Mouse (Mus musculus): ENCODE measurements around the gene Bpifb1. TPM values are rescaled to one million over a fixed set of nuclear protein-coding genes. Genes with fewer than 3 reads are reported as not detected.
"Not testable (repeated sequence)": the region's sequence is repeated elsewhere in the genome, so short reads cannot be mapped to it uniquely, and the experiment has no call there.

Gene Bpifb1
- total RNA-seq, 2 experiments from 2014 or later = not detected

DNA sequence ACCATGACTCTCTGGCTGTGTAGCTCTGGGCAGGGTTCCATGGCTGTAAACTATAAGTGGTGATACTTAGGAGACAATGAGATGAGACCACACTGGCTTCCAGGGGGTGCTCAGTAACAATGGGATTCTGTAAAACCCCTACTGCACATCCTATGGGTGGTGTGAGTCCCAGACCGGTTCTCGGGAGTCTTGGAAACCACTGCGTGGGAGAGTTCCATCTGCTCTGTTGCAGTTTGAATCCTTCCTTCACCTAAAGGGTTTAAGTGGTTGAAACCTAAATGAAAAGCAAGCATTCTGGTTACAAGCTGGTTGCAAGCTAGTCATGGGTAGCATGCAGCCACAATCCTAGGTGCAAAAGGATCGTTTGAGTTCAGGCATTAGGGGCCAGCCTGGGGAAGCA, 21.3 kb downstream of the Bpifb1 start:
- no peak for DNase-seq

DNA sequence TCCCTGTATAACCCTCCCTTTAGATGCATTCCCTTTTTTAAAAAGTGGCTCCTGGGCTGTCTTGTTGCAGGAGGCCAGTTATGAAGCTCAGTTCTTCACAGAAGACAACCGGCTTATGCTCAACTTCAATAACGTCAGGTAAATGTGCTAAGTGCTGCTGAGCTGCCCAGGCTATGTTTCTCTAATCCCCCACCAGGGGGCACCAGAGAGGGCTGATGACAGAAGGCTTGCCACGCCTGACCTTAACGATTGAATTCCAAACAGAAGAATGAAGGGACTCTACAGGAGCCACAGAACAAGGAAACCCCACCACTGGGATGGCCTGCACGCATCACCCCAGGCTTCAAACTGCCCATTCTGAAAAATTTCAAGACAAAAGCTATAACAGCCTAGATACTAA, 24.6 kb downstream of the Bpifb1 start:
- peak; percentile 90 for DNase-seq

DNA sequence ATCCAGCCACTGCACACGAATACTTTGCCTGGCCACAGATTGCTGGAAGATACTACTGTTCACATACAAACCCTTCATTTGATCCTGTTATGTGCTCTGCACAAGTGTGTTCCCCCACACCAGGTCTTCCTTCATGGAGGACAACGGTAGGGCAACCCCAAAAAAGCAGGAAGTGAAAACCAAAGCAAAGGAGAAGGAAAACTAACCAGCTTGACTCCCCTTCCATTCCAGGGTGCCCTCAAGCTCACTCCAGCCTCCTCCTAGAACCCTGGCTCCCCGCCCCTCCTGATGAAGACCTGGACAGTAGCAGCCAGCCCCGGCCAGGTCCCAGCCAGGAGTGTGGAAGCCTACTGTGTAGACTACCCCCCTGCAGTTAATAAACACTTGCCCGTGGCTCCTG, 29.3 kb downstream of the Bpifb1 start:
- DNase-seq = no peak

DNA sequence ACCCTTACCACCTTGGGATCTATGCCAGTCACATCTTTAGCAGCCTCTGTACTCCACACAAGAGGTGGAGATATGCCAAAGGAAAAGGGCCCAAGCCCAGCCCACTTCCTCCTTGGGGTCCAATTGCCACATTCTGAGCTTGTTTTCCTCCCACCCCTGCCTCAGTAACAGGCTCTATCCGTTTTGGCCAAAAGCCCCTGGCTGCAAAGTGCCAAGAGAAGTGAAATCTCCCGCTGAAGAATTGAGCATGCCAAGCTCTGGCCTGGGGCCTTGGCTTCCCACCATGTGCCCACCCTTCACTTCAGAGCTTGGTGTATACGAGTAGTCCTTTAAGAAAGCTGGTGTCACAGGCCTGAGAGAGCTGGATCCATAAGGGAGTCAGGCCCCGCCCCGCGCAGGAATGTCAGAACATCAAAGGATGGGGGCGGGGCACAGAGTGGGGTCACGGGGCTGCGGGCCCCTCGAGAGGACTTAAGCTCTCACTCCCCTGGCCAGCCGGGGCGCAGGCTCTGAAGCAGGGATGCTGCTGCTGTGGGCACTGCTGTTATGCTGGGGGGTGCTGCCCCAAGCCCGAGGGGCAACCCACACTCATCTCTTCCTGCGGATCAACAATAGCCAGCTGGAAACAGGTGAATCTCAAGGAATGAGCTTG, 32.8 kb downstream of the Bpifb1 start, which contains the start of gene Bpifb5:
Gene Bpifb5, plus strand, starts transcription at position 478 of the 652 bp plus-strand sequence.
- peak; percentile 30 for DNase-seq

DNA sequence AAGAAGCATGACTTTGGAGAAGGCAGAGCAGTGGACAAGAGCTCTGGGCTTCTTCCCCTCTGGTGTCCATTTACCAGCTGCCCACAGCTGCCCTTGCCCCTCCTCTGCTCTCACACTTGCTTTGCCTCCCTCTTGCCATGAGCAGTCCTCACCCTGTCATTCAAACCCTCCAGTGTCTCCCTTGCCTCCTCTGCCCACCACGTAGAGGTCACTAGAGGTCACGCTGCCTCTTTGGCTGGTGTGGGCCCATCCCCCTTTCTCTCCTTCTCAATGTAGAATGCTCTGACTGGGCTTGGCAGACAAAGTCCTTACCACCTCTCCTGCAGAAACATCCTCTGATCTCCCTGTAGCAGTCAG, 33.3 kb downstream of the Bpifb1 start:
- DNase-seq = no peak

DNA sequence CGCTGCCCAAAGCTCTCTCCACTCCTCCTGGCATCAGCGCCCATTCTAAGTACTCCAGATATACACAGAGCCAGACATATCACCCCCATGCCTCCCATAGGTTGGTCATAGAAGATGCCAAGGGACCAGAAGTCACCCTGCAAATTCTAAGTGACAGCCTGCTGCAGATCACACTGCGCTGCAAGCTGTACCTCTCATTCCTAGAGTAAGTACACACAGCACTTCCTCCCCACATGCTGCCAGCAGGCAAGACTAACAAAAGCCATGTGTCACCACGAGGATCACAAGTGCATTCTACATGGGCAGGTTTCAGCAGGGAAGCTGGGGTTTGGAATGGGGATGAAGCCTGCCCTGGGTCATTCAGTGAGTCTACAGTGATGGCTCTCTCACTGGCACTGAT, 36.4 kb downstream of the Bpifb1 start:
- DNase-seq = no peak

DNA sequence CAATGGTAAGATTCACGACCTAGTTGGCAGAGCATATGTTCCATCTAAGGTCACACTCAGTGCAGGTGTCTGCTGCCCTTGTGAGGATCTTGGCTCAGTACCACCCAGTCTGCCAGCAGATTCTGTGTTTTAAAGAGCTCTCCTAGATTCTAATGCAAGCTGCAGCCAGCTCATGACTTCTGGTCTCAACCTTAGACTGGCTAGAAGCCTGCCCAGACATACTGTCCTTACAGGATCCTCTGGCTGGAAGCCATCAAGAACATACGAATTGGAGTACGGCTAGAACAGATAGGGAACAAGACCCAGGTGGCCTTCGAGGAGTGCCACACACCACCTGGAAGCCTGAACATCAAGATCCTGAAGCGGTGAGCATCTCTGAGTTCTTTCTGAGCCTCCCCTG, 37.2 kb downstream of the Bpifb1 start:
- DNase-seq = no peak

DNA sequence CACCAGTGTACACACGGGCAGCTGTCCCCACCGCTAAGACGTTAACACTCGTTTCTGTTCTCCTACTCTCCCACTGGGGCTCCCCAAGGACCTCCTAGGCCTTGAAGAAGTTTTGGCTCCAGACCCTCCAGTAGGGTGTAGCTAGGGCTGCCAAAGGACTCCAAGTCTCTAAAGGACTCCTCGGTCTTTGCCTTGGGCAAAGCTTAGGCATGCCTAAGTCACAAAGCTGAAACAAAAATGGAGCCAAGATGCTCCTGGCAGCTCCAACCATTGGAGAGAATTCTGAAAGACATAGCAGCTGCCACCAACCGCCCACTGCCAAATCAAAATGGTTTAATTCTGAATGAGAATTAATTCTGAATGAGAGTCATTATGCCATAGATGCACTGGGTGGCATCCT, 42.8 kb downstream of the Bpifb1 start:
- DNase-seq = no peak

DNA sequence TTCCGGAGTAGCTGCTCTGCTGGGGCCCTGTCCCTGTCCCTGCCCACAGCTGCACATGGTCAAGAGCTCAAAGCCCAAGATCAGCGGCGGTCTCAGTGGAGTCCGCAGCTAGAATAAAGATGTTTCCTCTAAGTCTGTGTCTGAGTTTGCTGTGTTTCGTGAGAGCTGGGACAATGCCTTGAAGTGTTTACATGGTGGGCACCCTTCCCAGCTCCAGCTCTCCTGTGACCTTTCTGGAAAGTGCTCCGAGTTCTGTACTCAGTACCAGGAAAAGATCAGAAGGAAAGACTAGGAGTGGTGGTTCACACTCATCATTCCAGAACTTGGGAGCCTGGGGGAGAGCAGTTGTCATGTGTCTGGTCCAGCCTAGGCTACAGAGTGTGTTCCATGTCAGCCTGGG, 50.2 kb downstream of the Bpifb1 start:
- DNase-seq = no peak

DNA sequence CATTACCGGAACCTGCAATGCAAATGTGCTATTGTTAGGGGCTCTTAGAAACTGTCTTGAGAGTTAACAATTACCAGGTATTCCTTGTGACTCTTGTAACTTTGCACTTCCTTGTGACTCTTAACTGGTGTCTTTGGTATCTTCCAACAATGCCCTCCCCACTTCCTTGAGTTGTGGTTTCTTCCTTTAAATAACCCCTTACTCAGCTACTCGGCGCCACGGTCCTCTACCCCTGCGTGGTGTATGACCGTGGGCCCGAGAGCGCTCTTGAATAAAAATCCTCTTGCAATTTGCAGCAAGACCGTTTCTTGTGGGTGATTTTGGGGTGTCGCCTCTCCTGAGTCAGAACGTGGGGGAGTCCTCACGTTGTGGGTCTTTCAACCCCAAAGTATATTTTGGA, 52.1 kb downstream of the Bpifb1 start:
- not testable (repeated sequence) for DNase-seq

DNA sequence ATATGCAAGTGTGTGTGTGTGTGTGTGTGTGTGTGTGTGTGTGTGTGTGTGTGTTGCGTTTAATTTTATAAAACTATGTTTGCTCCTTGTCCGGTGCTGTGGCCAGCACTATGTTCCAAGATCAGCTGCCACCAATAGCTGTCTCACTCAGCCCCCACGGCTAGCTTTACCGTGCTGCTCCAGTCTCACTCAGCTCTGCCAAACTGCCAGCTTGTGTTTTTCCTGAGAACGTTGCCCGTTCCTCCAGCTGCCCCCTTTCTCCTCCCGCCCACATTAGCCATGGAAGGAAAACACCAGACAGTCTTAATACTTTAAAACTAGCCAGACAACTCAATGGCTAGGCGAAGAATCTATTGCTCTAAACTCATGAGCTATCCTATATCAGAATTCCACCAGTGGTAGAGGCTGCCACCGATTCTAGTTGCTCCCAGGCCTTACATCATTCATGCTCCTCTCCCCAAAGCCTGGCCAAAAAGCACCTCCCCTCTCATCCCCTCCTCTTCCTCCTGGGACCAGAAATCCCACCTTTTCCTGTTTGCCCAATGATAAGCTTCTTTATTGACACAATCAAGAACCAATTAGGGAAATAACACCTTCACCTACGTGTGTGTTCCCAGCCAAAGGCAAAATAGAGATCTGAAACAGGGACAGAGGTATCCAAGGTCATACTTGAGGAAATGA, 52.9 kb downstream of the Bpifb1 start:
- no peak for DNase-seq

DNA sequence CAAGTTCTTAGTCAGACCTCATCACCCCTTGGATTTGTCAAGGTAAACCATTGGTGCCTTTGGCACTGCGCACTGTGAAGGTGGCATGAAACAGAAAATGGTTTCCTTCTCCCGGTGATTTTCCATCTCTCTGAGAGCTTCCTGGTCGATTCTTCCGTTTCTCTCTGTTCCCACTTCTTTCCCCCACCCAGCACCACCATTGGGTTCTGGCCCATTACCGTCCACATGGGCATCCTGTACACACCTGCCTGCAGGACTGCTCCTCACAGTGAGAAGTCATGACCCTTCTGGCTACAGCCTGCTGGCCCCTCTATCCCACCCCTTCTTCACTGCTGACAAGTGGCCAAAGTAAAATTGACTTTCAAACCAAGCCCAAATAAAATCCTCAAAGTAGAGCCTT, 54.7 kb downstream of the Bpifb1 start:
- no peak for DNase-seq

DNA sequence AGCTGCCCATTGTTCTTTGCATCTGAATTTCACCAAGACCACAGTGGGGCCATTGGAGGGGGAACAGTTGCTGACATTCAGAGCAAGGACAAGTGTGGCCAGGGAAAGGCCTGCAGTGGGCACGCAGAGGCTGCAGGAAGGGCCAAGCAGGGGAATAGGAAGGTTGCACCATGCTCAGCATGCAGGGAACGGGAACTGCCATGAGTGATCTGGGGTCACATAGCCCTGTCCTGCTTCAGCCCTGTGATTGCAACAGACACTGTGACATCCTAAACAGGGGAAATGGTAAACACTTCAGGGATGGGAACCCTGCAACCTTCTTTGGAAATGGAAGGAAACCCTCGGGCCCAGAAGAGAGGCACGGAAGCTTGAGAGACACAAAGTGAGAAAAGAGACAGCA, 64.6 kb downstream of the Bpifb1 start:
- not testable (repeated sequence) for DNase-seq

DNA sequence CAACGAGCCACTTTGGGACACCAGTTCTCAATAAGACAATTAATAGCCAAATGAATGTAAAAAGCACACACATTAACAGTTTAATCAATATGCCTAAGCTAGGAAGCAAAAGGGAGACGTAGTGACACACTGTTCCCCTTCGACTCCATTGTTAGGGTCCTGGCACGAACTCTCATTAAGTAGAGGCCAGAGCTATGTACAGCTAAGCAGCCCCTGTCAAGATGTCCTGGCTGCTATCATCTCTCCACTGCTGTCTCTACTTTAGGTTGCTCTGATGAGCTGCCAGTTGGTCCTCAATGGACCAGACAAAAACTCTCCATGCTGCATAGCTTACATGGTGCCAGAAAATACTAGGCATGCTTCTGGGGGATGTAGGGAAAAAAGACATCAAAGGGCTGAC, 65.2 kb downstream of the Bpifb1 start:
- DNase-seq = no peak

DNA sequence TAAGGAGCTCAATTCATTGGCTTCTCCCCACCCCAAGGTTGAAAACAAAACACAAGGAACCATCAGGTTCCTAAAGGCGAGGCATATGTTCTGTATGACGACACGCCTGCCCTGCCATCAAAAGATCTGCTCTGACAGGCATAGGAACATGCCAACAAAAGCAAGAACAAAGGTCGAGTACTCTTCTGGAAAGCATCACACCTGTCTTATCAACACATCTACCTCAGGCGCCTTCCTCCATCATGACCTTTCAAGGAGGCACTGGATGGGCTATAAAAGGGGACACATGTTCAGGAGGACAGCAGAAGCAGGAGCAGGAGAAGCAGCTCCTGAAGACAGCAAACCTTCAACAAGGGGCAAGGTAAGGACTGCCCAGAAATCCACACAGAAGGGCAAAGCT, 66.9 kb downstream of the Bpifb1 start, which contains the start of gene Bpifb9a:
Gene Bpifb9a, plus strand, starts transcription at position 301 of the 400 bp plus-strand sequence.
- DNase-seq = not testable (repeated sequence)

DNA sequence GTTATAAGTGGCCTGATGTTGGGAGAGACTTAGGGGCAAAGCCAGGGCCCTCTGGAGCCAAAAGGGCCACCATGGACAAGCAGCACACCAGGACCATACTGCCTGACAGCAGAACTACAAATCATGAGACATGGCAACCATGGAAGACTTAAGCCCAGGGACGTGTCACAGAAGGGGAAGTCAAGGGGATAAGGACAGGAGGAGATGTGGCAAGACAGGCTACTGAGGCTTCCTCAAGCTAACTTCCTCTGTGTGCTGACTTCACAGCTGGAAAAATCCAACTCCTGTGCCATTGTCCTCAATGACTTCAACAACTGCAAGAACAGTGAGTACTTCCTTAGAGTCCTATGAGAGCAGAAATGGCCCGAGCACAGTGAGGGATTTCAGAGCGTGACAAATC, 73.8 kb downstream of the Bpifb1 start:
- not testable (repeated sequence) for DNase-seq

Other genes starting within 250 kb of the Bpifb1 start
- not detected for gene Bpifa6, start 215.9 kb upstream of the Bpifb1 start, total RNA-seq (2021)
- gene Bpifa2, start 182.6 kb upstream of the Bpifb1 start, total RNA-seq (2021) = under 1 TPM; 0.70 to 0.75 TPM
- not detected for gene Bpifa3, start 60.5 kb upstream of the Bpifb1 start, total RNA-seq (2021)
- not detected for gene Bpifa1, start 47.9 kb upstream of the Bpifb1 start, total RNA-seq (2021)
- gene Bpifa5, start 28.2 kb upstream of the Bpifb1 start, total RNA-seq (2021) = not detected
- gene Bpifb5, start 32.9 kb downstream of the Bpifb1 start, total RNA-seq (2021) = under 1 TPM in 1 of 2 experiments, not detected in 1; 0.18 TPM
- gene Bpifb9a, start 67.0 kb downstream of the Bpifb1 start, total RNA-seq (2021) = not detected
- not detected for gene Bpifb9b, start 116.4 kb downstream of the Bpifb1 start, total RNA-seq (2021)
- 10 to 100 TPM; 14.4 to 19.7 TPM for gene Cdk5rap1, start 182.2 kb downstream of the Bpifb1 start, total RNA-seq (2021)
- 10 to 100 TPM; 29.0 to 31.9 TPM for gene Snta1, start 217.3 kb downstream of the Bpifb1 start, total RNA-seq (2021)
- gene Cbfa2t2, start 245.7 kb downstream of the Bpifb1 start, total RNA-seq (2021) = 10 to 100 TPM; 23.9 to 35.6 TPM